Mouse (Mus musculus) gonadal fat pad, adult 2 months (tissue): Measurements from ENCODE around the gene Rab35. TPM values are rescaled to one million over a fixed set of nuclear protein-coding genes. Genes with fewer than 3 reads are reported as not detected.

Experiments
- DNase-seq: peaks from one replicate; pipeline ENCODE4 v3.0.0-alpha.2; 2012; ENCODE audit warnings: low read depth
- polyA plus RNA-seq: library from polyadenylated mRNA; depleted of rRNA; stranded (reverse); fragments of >200 nt; gene quantifications from 2 replicates; pipeline ENCODE4 v1.2.3, GENCODE M21; 2012; rRNA removed

Rab35 gene
- polyA plus RNA-seq = 42.8 and 51.2 TPM in 2 replicates

- no peak for DNase-seq
These were observed at the start of gene Rab35 for GRCm38 (mm10) chr5:115631505-115632357. Gene Rab35, plus strand, starts transcription at chr5:115631908.

- no peak for DNase-seq
These were observed 46.1 kb upstream of the Rab35 start for GRCm38 (mm10) chr5:115585616-115586015.

GRCm38 (mm10) chr5:115586166-115586565 lies 45.5 kb upstream of the Rab35 start:
- DNase-seq = no peak

- DNase-seq = no peak
These were observed 44.9 kb upstream of the Rab35 start for GRCm38 (mm10) chr5:115586780-115587179.

- DNase-seq = no peak
These were observed 40.7 kb upstream of the Rab35 start for GRCm38 (mm10) chr5:115591028-115591427.

GRCm38 (mm10) chr5:115591506-115591905 lies 40.2 kb upstream of the Rab35 start:
- DNase-seq = no peak

- DNase-seq = no peak
These were observed 28.1 kb upstream of the Rab35 start for GRCm38 (mm10) chr5:115603561-115603960.

GRCm38 (mm10) chr5:115611566-115611965 lies 20.1 kb upstream of the Rab35 start:
- no peak for DNase-seq

GRCm38 (mm10) chr5:115613332-115613731 lies 18.4 kb upstream of the Rab35 start:
- DNase-seq = no peak

GRCm38 (mm10) chr5:115614948-115615347 lies 16.8 kb upstream of the Rab35 start:
- DNase-seq = no peak

GRCm38 (mm10) chr5:115619690-115620089 lies 12.0 kb upstream of the Rab35 start:
- DNase-seq = no peak

- no peak for DNase-seq
These were observed 9.0 kb upstream of the Rab35 start for GRCm38 (mm10) chr5:115622686-115623085.

GRCm38 (mm10) chr5:115623694-115624440 lies 7.8 kb upstream of the Rab35 start:
- no peak for DNase-seq

- no peak for DNase-seq
These were observed 5.3 kb upstream of the Rab35 start for GRCm38 (mm10) chr5:115626237-115626886.

GRCm38 (mm10) chr5:115628083-115628482 lies 3.6 kb upstream of the Rab35 start:
- no peak for DNase-seq

GRCm38 (mm10) chr5:115629672-115630071 lies 2.0 kb upstream of the Rab35 start:
- no peak for DNase-seq

GRCm38 (mm10) chr5:115630291-115630690 lies 1.4 kb upstream of the Rab35 start:
- DNase-seq = no peak

- DNase-seq = no peak
These were observed 628 bp downstream of the Rab35 start for GRCm38 (mm10) chr5:115632358-115632714.

- DNase-seq = no peak
These were observed 1.4 kb downstream of the Rab35 start for GRCm38 (mm10) chr5:115633060-115633459.

GRCm38 (mm10) chr5:115634046-115634445 lies 2.3 kb downstream of the Rab35 start:
- DNase-seq = no peak

- DNase-seq = no peak
These were observed 3.8 kb downstream of the Rab35 start for GRCm38 (mm10) chr5:115635536-115635935.

- no peak for DNase-seq
These were observed 12.5 kb downstream of the Rab35 start for GRCm38 (mm10) chr5:115644192-115644591.
